Mouse (Mus musculus) stomach, postnatal 0 days (tissue): Measurements from ENCODE around the gene Actn1.

Experiments used
- CTCF ChIP-seq: IDR thresholded peaks from 2 replicates; pipeline ENCODE4 v1.5.1; 2016; ENCODE audit warnings: antibody characterized with exemption, low read depth, mild to moderate bottlenecking, moderate library complexity
- EP300 ChIP-seq: optimal IDR thresholded peaks from 2 replicates; pipeline ENCODE3; 2016; ENCODE audit warnings: antibody characterized with exemption

GRCm38 (mm10) chr12:80285890-80286289 lies 25.7 kb upstream of the Actn1 start:
- TF ChIP-seq CTCF: no peak
- no peak for TF ChIP-seq EP300
